Mouse (Mus musculus) adipocyte (in vitro differentiated cells): Measurements from ENCODE around the gene Chpf2.
A peak's percentile ranks its signal among the peaks of the same experiment; 100 is the strongest.
"Not testable (repeated sequence)": the region's sequence is repeated elsewhere in the genome, so short reads cannot be mapped to it uniquely, and the experiment has no call there.

Source experiments
- DNase-seq: peaks from one replicate; pipeline ENCODE4 v3.0.0-alpha.2; 2016; ENCODE audit warnings: low spot score

The Chpf2 gene

GRCm38 (mm10) chr5:24586547-24587199 lies at the start of gene Chpf2:
Chpf2 (plus strand) TSS chr5:24586741.
- DNase-seq: peak; percentile 84

- DNase-seq: no peak
Measured at GRCm38 (mm10) chr5:24537618-24538017, 48.9 kb upstream of the Chpf2 start.

- DNase-seq: no peak
Measured at GRCm38 (mm10) chr5:24539571-24540296, 46.8 kb upstream of the Chpf2 start.

GRCm38 (mm10) chr5:24540387-24541143 lies 46.0 kb upstream of the Chpf2 start, which contains the start of gene Asb10:
Asb10 (minus strand) TSS chr5:24540978.
- peak; percentile 55 for DNase-seq

- no peak for DNase-seq
Measured at GRCm38 (mm10) chr5:24541144-24541569, 45.4 kb upstream of the Chpf2 start.

- no peak for DNase-seq
Measured at GRCm38 (mm10) chr5:24542643-24543042, 43.9 kb upstream of the Chpf2 start.

- no peak for DNase-seq
Measured at GRCm38 (mm10) chr5:24550598-24551316, 35.8 kb upstream of the Chpf2 start.

- no peak for DNase-seq
Measured at GRCm38 (mm10) chr5:24551317-24551688, 35.2 kb upstream of the Chpf2 start.

GRCm38 (mm10) chr5:24553621-24554244 lies 32.8 kb upstream of the Chpf2 start:
- peak; percentile 55 for DNase-seq

GRCm38 (mm10) chr5:24555335-24555734 lies 31.2 kb upstream of the Chpf2 start:
- not testable (repeated sequence) for DNase-seq

GRCm38 (mm10) chr5:24556709-24557108 lies 29.8 kb upstream of the Chpf2 start, which contains the start of gene 4931409K22Rik:
4931409K22Rik (minus strand) TSS chr5:24556809.
- DNase-seq: no peak

GRCm38 (mm10) chr5:24575948-24576347 lies 10.6 kb upstream of the Chpf2 start:
- no peak for DNase-seq

GRCm38 (mm10) chr5:24576801-24577182 lies 9.7 kb upstream of the Chpf2 start:
- DNase-seq: peak; percentile 37

GRCm38 (mm10) chr5:24577183-24577929 lies 9.2 kb upstream of the Chpf2 start, which contains the start of gene Abcf2:
Abcf2 (minus strand) TSS chr5:24577467.
- DNase-seq: peak; percentile 100

- no peak for DNase-seq
Measured at GRCm38 (mm10) chr5:24578109-24578963, 8.2 kb upstream of the Chpf2 start.

- DNase-seq: no peak
Measured at GRCm38 (mm10) chr5:24586106-24586505, 435 bp upstream of the Chpf2 start.

- peak; percentile 69 for DNase-seq
Measured at GRCm38 (mm10) chr5:24587200-24587577, 648 bp downstream of the Chpf2 start.

GRCm38 (mm10) chr5:24589511-24590500 lies 3.3 kb downstream of the Chpf2 start:
- no peak for DNase-seq
